Mouse (Mus musculus): Measurements from ENCODE around the gene Gm37240. TPM values are rescaled to one million over a fixed set of nuclear protein-coding genes. Genes with fewer than 3 reads are reported as not detected.

Gene Gm37240
- polyA plus RNA-seq, 1 experiment, result 0.53 TPM

GRCm38 (mm10) chr3:85284483-85284882, 602.8 kb downstream of the Gm37240 start:
- TF ChIP-seq CTCF (IDR thresholded peaks at IDR 0.05; ENCODE audit: borderline replicate concordance, extremely low read depth, insufficient read depth, insufficient read length) (no peak), POLR2A (IDR thresholded peaks at IDR 0.05; ENCODE audit: borderline replicate concordance, extremely low read depth, insufficient read depth, insufficient read length, poor library complexity, severe bottlenecking) (no peak)
- no peak for DNase-seq (ENCODE audit: low read depth)

GRCm38 (mm10) chr3:85282816-85283215, 604.5 kb downstream of the Gm37240 start:
- TF ChIP-seq POLR2A (IDR thresholded peaks at IDR 0.05; ENCODE audit: borderline replicate concordance, extremely low read depth, insufficient read depth, insufficient read length, poor library complexity, severe bottlenecking) (no peak), CTCF (IDR thresholded peaks at IDR 0.05; ENCODE audit: borderline replicate concordance, extremely low read depth, insufficient read depth, insufficient read length) (no peak)
- DNase-seq (ENCODE audit: low read depth), result no peak

DNA sequence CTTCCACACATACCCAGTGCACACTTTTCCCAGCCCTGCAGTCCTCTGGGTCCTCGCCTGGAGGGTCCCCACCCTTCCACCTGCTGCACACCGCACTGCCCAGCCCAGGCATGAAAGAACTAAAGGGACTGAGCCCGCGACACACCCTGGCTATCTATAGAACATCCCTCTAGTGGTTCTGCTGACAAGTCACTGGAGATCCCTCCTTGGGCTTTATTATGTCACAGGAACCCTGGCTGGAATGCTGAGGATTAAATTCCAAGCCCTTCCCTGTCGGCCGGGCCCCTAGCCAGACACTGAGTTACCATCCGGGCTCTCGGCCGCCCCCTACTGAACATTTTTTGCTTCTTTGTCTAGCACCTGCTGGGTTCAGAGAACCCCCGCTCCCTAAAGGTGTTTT, 612.2 kb downstream of the Gm37240 start:
- TF ChIP-seq POLR2A (IDR thresholded peaks at IDR 0.05; ENCODE audit: borderline replicate concordance, extremely low read depth, insufficient read depth, insufficient read length, poor library complexity, severe bottlenecking), result no peak
- TF ChIP-seq CTCF (IDR thresholded peaks at IDR 0.05; ENCODE audit: borderline replicate concordance, extremely low read depth, insufficient read depth, insufficient read length), result peak; percentile 31; the same call in 1 of the 2 replicates
- peak; percentile 31 for DNase-seq (ENCODE audit: low read depth)

- no peak for TF ChIP-seq CTCF (IDR thresholded peaks at IDR 0.05; ENCODE audit: borderline replicate concordance, extremely low read depth, insufficient read depth, insufficient read length)
- TF ChIP-seq POLR2A (IDR thresholded peaks at IDR 0.05; ENCODE audit: borderline replicate concordance, extremely low read depth, insufficient read depth, insufficient read length, poor library complexity, severe bottlenecking), result no peak
- no peak for DNase-seq (ENCODE audit: low read depth)
Observed at GRCm38 (mm10) chr3:85271491-85271890, 615.8 kb downstream of the Gm37240 start.

DNA sequence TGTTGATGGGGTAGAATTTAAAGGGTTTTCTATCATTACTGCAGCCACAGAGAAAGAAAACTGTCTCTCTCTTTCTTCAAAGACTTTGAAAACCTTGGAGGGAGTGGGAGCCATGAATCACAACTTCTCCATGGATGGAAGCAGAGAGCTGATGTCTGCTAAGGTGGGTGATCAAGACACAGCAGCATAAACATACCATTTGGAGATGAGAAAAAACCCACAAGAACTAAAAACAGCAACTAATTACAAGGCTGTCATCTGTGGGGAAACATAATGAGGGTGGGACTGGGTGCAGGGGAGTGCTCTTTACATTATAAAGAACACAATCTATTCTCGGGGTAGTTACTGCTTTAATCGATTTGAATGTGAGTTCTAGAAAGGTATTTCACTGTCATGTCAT, 622.4 kb downstream of the Gm37240 start:
- DNase-seq (ENCODE audit: low read depth), result no peak
- TF ChIP-seq CTCF (IDR thresholded peaks at IDR 0.05; ENCODE audit: borderline replicate concordance, extremely low read depth, insufficient read depth, insufficient read length) (no peak), POLR2A (IDR thresholded peaks at IDR 0.05; ENCODE audit: borderline replicate concordance, extremely low read depth, insufficient read depth, insufficient read length, poor library complexity, severe bottlenecking) (no peak)

DNA sequence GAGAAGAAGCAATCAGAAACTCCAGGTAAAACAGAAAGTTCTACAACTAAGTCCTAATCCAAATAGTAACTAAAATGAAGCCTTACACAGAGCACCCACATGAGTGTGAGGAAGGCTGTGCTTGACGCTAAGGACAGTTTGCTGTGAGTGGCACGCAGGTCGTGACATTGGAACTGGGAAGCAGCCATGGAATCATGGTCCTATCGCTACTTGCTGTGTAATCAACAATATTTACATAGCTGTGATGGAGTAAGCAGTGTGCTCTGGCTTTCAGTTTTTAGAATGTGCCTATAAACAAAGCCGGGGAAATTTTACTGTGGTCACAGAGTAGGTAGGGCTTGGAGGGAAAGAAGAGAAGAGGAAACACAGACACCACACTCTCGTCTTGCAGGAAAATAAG, 622.8 kb downstream of the Gm37240 start:
- DNase-seq (ENCODE audit: low read depth), result no peak

GRCm38 (mm10) chr3:85254526-85254925, 632.8 kb downstream of the Gm37240 start:
- DNase-seq (ENCODE audit: low read depth), result no peak
- no peak for TF ChIP-seq CTCF (IDR thresholded peaks at IDR 0.05; ENCODE audit: borderline replicate concordance, extremely low read depth, insufficient read depth, insufficient read length)
- TF ChIP-seq POLR2A (IDR thresholded peaks at IDR 0.05; ENCODE audit: borderline replicate concordance, extremely low read depth, insufficient read depth, insufficient read length, poor library complexity, severe bottlenecking), result no peak

More for the DNA sequence above, 622.8 kb downstream of the Gm37240 start:
- TF ChIP-seq POLR2A (IDR thresholded peaks at IDR 0.05; ENCODE audit: borderline replicate concordance, extremely low read depth, insufficient read depth, insufficient read length, poor library complexity, severe bottlenecking) (no peak), CTCF (IDR thresholded peaks at IDR 0.05; ENCODE audit: borderline replicate concordance, extremely low read depth, insufficient read depth, insufficient read length) (no peak)

DNA sequence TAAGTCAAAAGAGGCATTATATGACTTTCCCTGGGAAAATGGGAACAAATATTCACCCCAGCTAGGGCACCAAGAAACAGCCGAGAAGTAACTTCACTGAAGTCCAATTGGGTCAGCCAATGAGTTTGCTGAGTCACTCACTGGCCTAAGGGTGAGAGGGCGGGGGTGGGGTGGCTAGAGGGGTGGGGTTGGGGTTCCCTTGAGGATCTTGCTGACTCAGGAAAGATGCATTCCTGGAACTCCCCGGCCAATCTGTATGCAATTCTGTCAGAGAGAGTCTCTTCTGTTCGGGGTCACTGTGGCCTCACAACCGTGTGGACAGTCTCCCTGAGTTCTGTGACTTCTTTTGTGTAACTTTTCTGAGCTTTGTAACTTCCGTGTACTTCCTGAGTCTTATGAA, 635.7 kb downstream of the Gm37240 start:
- DNase-seq (ENCODE audit: low read depth), result no peak
- TF ChIP-seq CTCF (IDR thresholded peaks at IDR 0.05; ENCODE audit: borderline replicate concordance, extremely low read depth, insufficient read depth, insufficient read length), result no peak
- TF ChIP-seq POLR2A (IDR thresholded peaks at IDR 0.05; ENCODE audit: borderline replicate concordance, extremely low read depth, insufficient read depth, insufficient read length, poor library complexity, severe bottlenecking), result no peak

DNA sequence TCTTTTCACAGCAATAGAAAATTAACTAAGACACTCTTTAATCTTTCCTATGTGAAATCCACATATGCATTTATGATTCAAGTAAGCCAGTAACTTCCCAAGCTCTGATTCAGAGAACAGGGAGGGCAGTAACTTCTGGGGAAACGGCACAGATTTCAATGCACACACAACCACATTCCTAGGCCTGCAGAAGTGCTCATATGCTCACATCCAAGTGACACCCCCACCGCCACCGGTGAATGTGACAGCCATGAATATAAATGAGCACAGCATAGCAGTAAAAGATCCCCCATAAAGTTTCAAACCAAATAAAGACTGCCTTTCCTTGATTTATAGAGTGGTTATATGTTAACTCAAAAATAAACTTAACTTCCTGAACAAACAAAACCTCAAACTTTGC, 641.2 kb downstream of the Gm37240 start:
- no peak for DNase-seq (ENCODE audit: low read depth)
- TF ChIP-seq POLR2A (IDR thresholded peaks at IDR 0.05; ENCODE audit: borderline replicate concordance, extremely low read depth, insufficient read depth, insufficient read length, poor library complexity, severe bottlenecking) (no peak), CTCF (IDR thresholded peaks at IDR 0.05; ENCODE audit: borderline replicate concordance, extremely low read depth, insufficient read depth, insufficient read length) (no peak)

- TF ChIP-seq CTCF (IDR thresholded peaks at IDR 0.05; ENCODE audit: borderline replicate concordance, extremely low read depth, insufficient read depth, insufficient read length) (no peak), POLR2A (IDR thresholded peaks at IDR 0.05; ENCODE audit: borderline replicate concordance, extremely low read depth, insufficient read depth, insufficient read length, poor library complexity, severe bottlenecking) (no peak)
- DNase-seq (ENCODE audit: low read depth), result no peak
Observed at GRCm38 (mm10) chr3:85236546-85236945, 650.8 kb downstream of the Gm37240 start.

GRCm38 (mm10) chr3:85232846-85233245, 654.5 kb downstream of the Gm37240 start:
- DNase-seq (ENCODE audit: low read depth), result no peak
- no peak for TF ChIP-seq POLR2A (IDR thresholded peaks at IDR 0.05; ENCODE audit: borderline replicate concordance, extremely low read depth, insufficient read depth, insufficient read length, poor library complexity, severe bottlenecking)
- TF ChIP-seq CTCF (IDR thresholded peaks at IDR 0.05; ENCODE audit: borderline replicate concordance, extremely low read depth, insufficient read depth, insufficient read length), result no peak

DNA sequence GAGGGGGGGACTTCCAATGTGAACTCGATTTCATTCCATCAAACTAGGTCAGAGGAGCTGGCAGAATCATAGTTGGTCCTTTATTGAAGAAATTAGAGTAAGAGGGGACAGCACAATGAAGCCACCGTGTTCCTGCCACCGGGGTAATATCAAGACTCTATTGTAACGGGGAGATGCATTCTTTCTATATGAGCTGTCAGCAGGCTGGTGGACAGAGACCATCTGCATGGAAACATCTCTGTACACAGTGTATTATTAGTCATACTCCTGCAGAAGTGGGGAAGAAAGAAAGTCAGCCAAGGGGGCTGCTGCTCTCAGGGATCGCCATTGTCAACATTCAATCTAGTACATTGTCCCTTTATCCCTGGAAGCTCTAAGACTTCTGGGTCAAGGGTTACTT, 665.3 kb downstream of the Gm37240 start:
- no peak for DNase-seq (ENCODE audit: low read depth)
- TF ChIP-seq POLR2A (IDR thresholded peaks at IDR 0.05; ENCODE audit: borderline replicate concordance, extremely low read depth, insufficient read depth, insufficient read length, poor library complexity, severe bottlenecking), result no peak
- TF ChIP-seq CTCF (IDR thresholded peaks at IDR 0.05; ENCODE audit: borderline replicate concordance, extremely low read depth, insufficient read depth, insufficient read length), result no peak
